Mouse (Mus musculus): ENCODE results near the gene Foxf1. TPM values are rescaled to one million over a fixed set of nuclear protein-coding genes. Genes with fewer than 3 reads are reported as not detected.

Gene Foxf1
- total and polyA plus RNA-seq, 3 experiments: 0.11 TPM; not detected in 2

GRCm38 (mm10) chr8:121115948-121116347 lies 31.8 kb downstream of the Foxf1 start, which contains the start of gene Foxc2:
Foxc2 (plus strand) TSS chr8:121116171.
- Histone ChIP-seq H3K9me3 (replicated peaks) (peaks cover 47% of the 10 kb centered on the region), H3K27me3 (ENCODE audit: insufficient read depth, low read length) (no peaks in the 10 kb centered on the region), H3K36me3 (replicated peaks) (no peaks in the 10 kb centered on the region), H3K4me1 (ENCODE audit: insufficient read depth, low read depth, low read length) (peaks cover 4% of the 10 kb centered on the region), H3K4me3 (ENCODE audit: low read depth, low read length) (peak within 1 kb of the TSS; percentile 23; the same call in 1 of the 2 replicates)
- TF ChIP-seq TAL1 (conservative IDR thresholded peaks at IDR 0.05; ENCODE audit: low read depth, low read length): no peak
- TF ChIP-seq CTCF (IDR thresholded peaks at IDR 0.05; ENCODE audit: low read depth, low read length): no peak
- DNase-seq (ENCODE audit: low spot score): no peak
- no peak for ATAC-seq (ENCODE audit: extremely low read depth, insufficient number of reproducible peaks, low FRiP score, poor library complexity, severe bottlenecking)

GRCm38 (mm10) chr8:121116591-121117185 lies 32.5 kb downstream of the Foxf1 start:
- Histone ChIP-seq H3K4me3 (ENCODE audit: low read depth, low read length) (peak overlapping the region; percentile 23; the same call in 1 of the 2 replicates), H3K36me3 (replicated peaks) (no peaks in the 10 kb centered on the region), H3K27me3 (ENCODE audit: insufficient read depth, low read length) (no peaks in the 10 kb centered on the region), H3K4me1 (ENCODE audit: insufficient read depth, low read depth, low read length) (no peaks in the 10 kb centered on the region; the same call in 1 of the 2 replicates), H3K9me3 (replicated peaks) (peaks cover 52% of the 10 kb centered on the region)
- TF ChIP-seq GATA2 (IDR thresholded peaks at IDR 0.05; ENCODE audit: borderline replicate concordance, low read depth, low read length) (no peak), CTCF (IDR thresholded peaks at IDR 0.05; ENCODE audit: low read depth, low read length) (no peak), GATA1 (IDR thresholded peaks at IDR 0.05; ENCODE audit: borderline replicate concordance, low read length) (no peak), POLR2AphosphoS5 (IDR thresholded peaks at IDR 0.05; ENCODE audit: insufficient replicate concordance, low read depth, low read length) (no peak), TAL1 (conservative IDR thresholded peaks at IDR 0.05; ENCODE audit: low read depth, low read length) (no peak)
- DNase-seq (ENCODE audit: low spot score): no peak
- ATAC-seq (ENCODE audit: extremely low read depth, insufficient number of reproducible peaks, low FRiP score, poor library complexity, severe bottlenecking): no peak

- H3K9me3 ChIP-seq (replicated peaks): peaks cover 57% of the 10 kb centered on the region
- H3K4me3 ChIP-seq (ENCODE audit: low read depth, low read length): peak overlapping the region; percentile 38; the same call in 1 of the 2 replicates
- H3K4me1 ChIP-seq (ENCODE audit: insufficient read depth, low read depth, low read length): no peaks in the 10 kb centered on the region; the same call in 1 of the 2 replicates
- no peaks in the 10 kb centered on the region for H3K36me3 ChIP-seq (replicated peaks)
- DNase-seq (ENCODE audit: low spot score) (no peak), ATAC-seq (ENCODE audit: extremely low read depth, insufficient number of reproducible peaks, low FRiP score, poor library complexity, severe bottlenecking) (no peak)
- TF ChIP-seq GATA2 (IDR thresholded peaks at IDR 0.05; ENCODE audit: borderline replicate concordance, low read depth, low read length) (no peak), TAL1 (conservative IDR thresholded peaks at IDR 0.05; ENCODE audit: low read depth, low read length) (no peak), CTCF (IDR thresholded peaks at IDR 0.05; ENCODE audit: low read depth, low read length) (no peak), GATA1 (IDR thresholded peaks at IDR 0.05; ENCODE audit: borderline replicate concordance, low read length) (no peak), POLR2AphosphoS5 (IDR thresholded peaks at IDR 0.05; ENCODE audit: insufficient replicate concordance, low read depth, low read length) (no peak)
- H3K27me3 ChIP-seq (ENCODE audit: insufficient read depth, low read length): no peaks in the 10 kb centered on the region
Observed at GRCm38 (mm10) chr8:121117186-121117651, 33.0 kb downstream of the Foxf1 start.

GRCm38 (mm10) chr8:121117906-121118305 lies 33.7 kb downstream of the Foxf1 start:
- H3K36me3 ChIP-seq (replicated peaks): no peaks in the 10 kb centered on the region
- TF ChIP-seq GATA1 (IDR thresholded peaks at IDR 0.05; ENCODE audit: borderline replicate concordance, low read length) (no peak), POLR2AphosphoS5 (IDR thresholded peaks at IDR 0.05; ENCODE audit: insufficient replicate concordance, low read depth, low read length) (no peak), CTCF (IDR thresholded peaks at IDR 0.05; ENCODE audit: low read depth, low read length) (no peak), GATA2 (IDR thresholded peaks at IDR 0.05; ENCODE audit: borderline replicate concordance, low read depth, low read length) (no peak), TAL1 (conservative IDR thresholded peaks at IDR 0.05; ENCODE audit: low read depth, low read length) (no peak)
- DNase-seq (ENCODE audit: low spot score) (no peak), ATAC-seq (ENCODE audit: extremely low read depth, insufficient number of reproducible peaks, low FRiP score, poor library complexity, severe bottlenecking) (no peak)
- H3K4me3 ChIP-seq (ENCODE audit: low read depth, low read length): peak overlapping the region; percentile 9; the same call in 1 of the 2 replicates
- H3K9me3 ChIP-seq (replicated peaks): peaks cover 63% of the 10 kb centered on the region
- no peaks in the 10 kb centered on the region; the same call in 1 of the 2 replicates for H3K4me1 ChIP-seq (ENCODE audit: insufficient read depth, low read depth, low read length)
- no peaks in the 10 kb centered on the region for H3K27me3 ChIP-seq (ENCODE audit: insufficient read depth, low read length)

- no peaks in the 10 kb centered on the region for H3K4me1 ChIP-seq (ENCODE audit: insufficient read depth, low read depth, low read length)
- TF ChIP-seq TAL1 (conservative IDR thresholded peaks at IDR 0.05; ENCODE audit: low read depth, low read length) (no peak), POLR2AphosphoS5 (IDR thresholded peaks at IDR 0.05; ENCODE audit: insufficient replicate concordance, low read depth, low read length) (no peak), GATA2 (IDR thresholded peaks at IDR 0.05; ENCODE audit: borderline replicate concordance, low read depth, low read length) (no peak), GATA1 (IDR thresholded peaks at IDR 0.05; ENCODE audit: borderline replicate concordance, low read length) (no peak), CTCF (IDR thresholded peaks at IDR 0.05; ENCODE audit: low read depth, low read length) (no peak)
- H3K9me3 ChIP-seq (replicated peaks): peaks cover 68% of the 10 kb centered on the region
- DNase-seq (ENCODE audit: low spot score): no peak
- H3K36me3 ChIP-seq (replicated peaks): no peaks in the 10 kb centered on the region
- no peak for ATAC-seq (ENCODE audit: extremely low read depth, insufficient number of reproducible peaks, low FRiP score, poor library complexity, severe bottlenecking)
- H3K27me3 ChIP-seq (ENCODE audit: insufficient read depth, low read length): no peaks in the 10 kb centered on the region
- H3K4me3 ChIP-seq (ENCODE audit: low read depth, low read length): no peak overlapping the region
Observed at GRCm38 (mm10) chr8:121118634-121119420, 34.6 kb downstream of the Foxf1 start.
